Comparison of ENCODE assay signal across 22 mouse cellular contexts in the genomic region with DNA sequence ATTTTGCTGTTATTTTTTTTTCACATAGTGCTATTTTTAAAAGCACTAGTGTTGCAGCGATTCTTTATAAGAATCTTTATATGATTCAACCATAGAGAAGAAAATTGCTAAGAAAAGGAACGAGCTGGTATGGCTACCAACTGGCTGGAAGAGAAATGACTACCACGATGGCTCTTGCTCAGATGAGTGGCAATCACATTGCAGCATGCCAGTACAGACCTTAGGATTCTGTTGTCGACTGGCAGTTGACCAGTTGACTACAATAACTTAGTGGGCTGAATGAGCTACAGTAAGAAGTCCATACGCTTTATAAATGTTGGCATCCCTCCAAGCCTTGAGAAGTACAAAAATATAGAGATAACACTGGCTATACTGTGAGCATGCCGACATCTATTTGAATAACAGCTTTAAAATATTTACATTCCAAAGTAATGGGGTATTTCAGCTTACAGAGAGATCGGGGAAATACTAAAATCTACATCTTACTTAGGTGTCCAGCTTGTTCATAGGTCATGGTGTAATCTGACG. TPM values are rescaled to one million over a fixed set of nuclear protein-coding genes. Genes with fewer than 3 reads are reported as not detected.
DNase-seq lines count a peak whose midpoint lies in the region; ATAC-seq and TF ChIP-seq lines count a peak whose summit lies in the region.
"Had no signal": no experiment of that assay in that cellular context is flagged by ENCODE, and none has a peak within 500 bp of the region (broad histone marks: within the 10 kb centered on the region; RNA-seq: fewer than 3 reads in every experiment).

No protein-coding gene starts in this region.

- peaks cover 26% of the 10 kb centered on the region for H3K4me1 ChIP-seq in lung, embryonic 15.5 days
- H3K4me1 ChIP-seq in stomach, embryonic 14.5 days (ENCODE audit: control insufficient read depth, insufficient read depth, low read length): peaks cover 7% of the 10 kb centered on the region; the same call in 1 of the 2 replicates
- peaks cover 5% of the 10 kb centered on the region; the same call in 1 of the 2 replicates for H3K4me1 ChIP-seq in stomach, postnatal 0 days (replicated peaks; ENCODE audit: control insufficient read depth, insufficient read depth)

- no peaks in the 10 kb centered on the region for H3K27me3 ChIP-seq in lung, embryonic 15.5 days
- no peaks in the 10 kb centered on the region for H3K27me3 ChIP-seq in stomach, embryonic 14.5 days (ENCODE audit: control insufficient read depth, insufficient read depth, low read length)
- H3K27me3 ChIP-seq in stomach, postnatal 0 days (ENCODE audit: control insufficient read depth, insufficient read depth, low read length): no peaks in the 10 kb centered on the region
- H3K27me3 ChIP-seq: heart, embryonic 12.5 days had no signal

- H3K4me2 ChIP-seq in lung, embryonic 15.5 days: no peak overlapping the region
- no peak overlapping the region for H3K4me2 ChIP-seq in stomach, embryonic 14.5 days (replicated peaks; ENCODE audit: low read depth, low read length)
- H3K4me2 ChIP-seq in stomach, postnatal 0 days (replicated peaks; ENCODE audit: low read depth): no peak overlapping the region
- H3K4me2 ChIP-seq: heart, embryonic 12.5 days; hindbrain, embryonic 14.5 days had no signal

- no peak for TF ChIP-seq EP300 in stomach, postnatal 0 days (optimal IDR thresholded peaks at IDR 0.05)

- H3K4me3 ChIP-seq in left cerebral cortex, adult 2 months: no peak overlapping the region
- H3K4me3 ChIP-seq in lung, embryonic 15.5 days: no peak overlapping the region
- H3K4me3 ChIP-seq in stomach, embryonic 14.5 days (ENCODE audit: low read depth, low read length): no peak overlapping the region
- H3K4me3 ChIP-seq in stomach, postnatal 0 days (ENCODE audit: low read depth, low read length): no peak overlapping the region
- H3K4me3 ChIP-seq: heart, embryonic 12.5 days; hindbrain, embryonic 10.5 days had no signal

- DNase-seq in cerebellum, adult 9-10 months: peak; percentile 54
- DNase-seq in cerebellum, adult 11 months: no peak
- no peak for DNase-seq in left cerebral cortex, adult 2 months (ENCODE audit: extremely low spot score in 1 of 2, low spot score in 2 of 2)
- DNase-seq in left cerebral cortex, postnatal 36 days (ENCODE audit: low spot score in 2 of 2): no peak
- no peak for DNase-seq in lung, adult 18-20 months
- no peak for DNase-seq in stomach, postnatal 0 days (ENCODE audit: low spot score)
- DNase-seq: adrenal gland, postnatal 14 days; B cell, adult 2 months; cerebellum, adult 18-20 months; cerebellum, postnatal 10 days; gastrocnemius, postnatal 14 days had no signal

- no peak for TF ChIP-seq CTCF in left cerebral cortex, adult 2 months (IDR thresholded peaks at IDR 0.05)
- no peak for TF ChIP-seq CTCF in stomach, postnatal 0 days (IDR thresholded peaks at IDR 0.05; ENCODE audit: low read depth)

- intact Hi-C loops in left cerebral cortex, adult 2 months (cut with DNase I): loop anchor here (10.0 kb wide), 1 partner anchor 128 kb away; no protein-coding TSS in a partner anchor
- intact Hi-C loops in left cerebral cortex, postnatal 36 days (cut with DNase I): no loop called here

- H3K36me3 ChIP-seq in lung, embryonic 15.5 days: no peaks in the 10 kb centered on the region
- no peaks in the 10 kb centered on the region for H3K36me3 ChIP-seq in stomach, embryonic 14.5 days (ENCODE audit: control insufficient read depth, insufficient read depth, low read length)
- no peaks in the 10 kb centered on the region for H3K36me3 ChIP-seq in stomach, postnatal 0 days (ENCODE audit: control insufficient read depth, insufficient read depth, low read length)
- H3K36me3 ChIP-seq: G1E; heart, embryonic 12.5 days; hindbrain, embryonic 10.5 days had no signal

- H3K9ac ChIP-seq in lung, embryonic 15.5 days: no peak overlapping the region
- no peak overlapping the region for H3K9ac ChIP-seq in stomach, embryonic 14.5 days (replicated peaks; ENCODE audit: low read depth, low read length)
- H3K9ac ChIP-seq in stomach, postnatal 0 days (ENCODE audit: low read length): no peak overlapping the region
- H3K9ac ChIP-seq: heart, embryonic 12.5 days; hindbrain, embryonic 14.5 days had no signal

- H3K27ac ChIP-seq in left cerebral cortex, adult 2 months: peak overlapping the region; percentile 98
- peak overlapping the region; percentile 91 for H3K27ac ChIP-seq in lung, embryonic 15.5 days
- no peak overlapping the region for H3K27ac ChIP-seq in stomach, embryonic 14.5 days (ENCODE audit: low read length)
- H3K27ac ChIP-seq in stomach, postnatal 0 days (replicated peaks): no peak overlapping the region
- H3K27ac ChIP-seq: hindbrain, embryonic 14.5 days had no signal

- ATAC-seq in lung, embryonic 15.5 days (ENCODE audit: borderline replicate concordance, extremely low read depth, low FRiP score, low TSS enrichment): no peak
- ATAC-seq in stomach, embryonic 14.5 days (ENCODE audit: insufficient number of reproducible peaks, insufficient read depth, low FRiP score, low read depth): 0 out of 2 replicates have a peak, but pooled peaks have one; percentile 1
- no peak for ATAC-seq in stomach, postnatal 0 days (ENCODE audit: low FRiP score, low TSS enrichment)
- ATAC-seq: CD4-positive, CD25-positive, alpha-beta regulatory T cell, adult 4 months; forebrain, embryonic 16.5 days had no signal

- no peaks in the 10 kb centered on the region for H3K9me3 ChIP-seq in lung, embryonic 15.5 days
- no peaks in the 10 kb centered on the region for H3K9me3 ChIP-seq in stomach, embryonic 14.5 days (ENCODE audit: control insufficient read depth, low read depth, low read length)
- H3K9me3 ChIP-seq in stomach, postnatal 0 days (ENCODE audit: control insufficient read depth, low read length): no peaks in the 10 kb centered on the region
- H3K9me3 ChIP-seq: heart, embryonic 12.5 days; hindbrain, embryonic 10.5 days had no signal

- 23% methylated on average over 8 of the region's 8 CpGs for WGBS in lung, embryonic 15.5 days
- 45% methylated on average over 8 of the region's 8 CpGs for WGBS in stomach, embryonic 14.5 days
- WGBS in stomach, postnatal 0 days: 41% methylated on average over 8 of the region's 8 CpGs

RNA-seq across cellular contexts. Expression of a gene that starts 36.3 kb away (rescaled TPM):
- total RNA-seq in left cerebral cortex, adult 2 months (2021): 1,000 to 10,000 TPM; 3,053 to 3,248 TPM
- total RNA-seq in left cerebral cortex, postnatal 36 days (2021): 1,000 to 10,000 TPM; 2,771 to 2,937 TPM
- polyA plus RNA-seq in lung, embryonic 15.5 days (2015; fragmentation: Nextera tagmentation; extraction: Ambion mirVana): 1.0 and 1.6 TPM in 2 replicates
- 13.2 and 16.6 TPM in 2 replicates for polyA plus RNA-seq in stomach, embryonic 14.5 days (2014; fragmentation: Nextera tagmentation; extraction: Ambion mirVana)
- 8.5 and 10.8 TPM in 2 replicates for polyA plus RNA-seq in stomach, postnatal 0 days (2015; fragmentation: Nextera tagmentation; extraction: Ambion mirVana)
- total RNA-seq: gastrocnemius, adult 18-20 months; granulocyte monocyte progenitor cell, adult 5-6 weeks; heart, postnatal 25 days had no signal
- polyA plus RNA-seq: CD4-positive, CD25-positive, alpha-beta regulatory T cell, adult 4 months; G1E had no signal

Comparison
In these comparisons a context has a peak if more than half of its experiments do, and no peak if none do; other contexts are left out.
1. H3K27ac ChIP-seq: peak in left cerebral cortex, adult 2 months (single experiment) and lung, embryonic 15.5 days (single experiment); none in stomach, embryonic 14.5 days (single experiment) and stomach, postnatal 0 days (single experiment).